Mouse (Mus musculus): Measurements from ENCODE around the gene Lyst. TPM values are rescaled to one million over a fixed set of nuclear protein-coding genes. Genes with fewer than 3 reads are reported as not detected.

Gene Lyst
- total RNA-seq, 2 experiments from 2014 or later = 63.2 to 64.6 TPM

GRCm38 (mm10) chr13:13558251-13558650, 31.9 kb upstream of the Lyst start:
- Histone ChIP-seq H3K27ac (no peak overlapping the region), H3K4me3 (no peak overlapping the region)
- TF ChIP-seq CTCF (IDR thresholded peaks at IDR 0.05) = no peak
- intact Hi-C loops (cut with DNase I) = no loop called here
- no peak for DNase-seq (ENCODE audit: extremely low spot score in 1 of 2, low spot score in 2 of 2)

GRCm38 (mm10) chr13:13558900-13559299, 31.3 kb upstream of the Lyst start:
- no peak for DNase-seq (ENCODE audit: extremely low spot score in 1 of 2, low spot score in 2 of 2)
- TF ChIP-seq CTCF (IDR thresholded peaks at IDR 0.05) = no peak
- intact Hi-C loops (cut with DNase I) = no loop called here
- H3K27ac ChIP-seq = no peak overlapping the region
- no peak overlapping the region for H3K4me3 ChIP-seq

DNA sequence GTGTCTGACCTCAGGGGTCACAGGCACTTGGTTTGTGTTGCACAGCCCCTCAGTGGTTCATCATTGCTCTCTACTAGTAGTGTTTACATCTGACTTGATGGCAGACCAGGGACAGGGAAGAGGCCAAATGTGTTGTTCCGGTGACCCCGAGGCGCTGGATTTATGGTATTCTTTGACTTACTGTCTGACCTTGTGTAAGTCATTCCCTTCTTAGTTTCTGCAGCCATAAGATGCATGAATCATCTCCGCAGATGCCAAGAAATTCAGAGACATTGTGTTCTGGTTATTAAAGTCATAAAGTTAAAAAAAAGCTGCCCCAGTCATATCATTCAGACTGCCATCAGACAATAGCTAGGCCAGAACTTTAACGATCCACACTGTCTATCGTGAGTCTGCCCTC, 27.6 kb upstream of the Lyst start:
- no peak for DNase-seq (ENCODE audit: extremely low spot score in 1 of 2, low spot score in 2 of 2)
- intact Hi-C loops (cut with DNase I) = no loop called here
- Histone ChIP-seq H3K4me3 (no peak overlapping the region), H3K27ac (no peak overlapping the region)
- no peak for TF ChIP-seq CTCF (IDR thresholded peaks at IDR 0.05)

DNA sequence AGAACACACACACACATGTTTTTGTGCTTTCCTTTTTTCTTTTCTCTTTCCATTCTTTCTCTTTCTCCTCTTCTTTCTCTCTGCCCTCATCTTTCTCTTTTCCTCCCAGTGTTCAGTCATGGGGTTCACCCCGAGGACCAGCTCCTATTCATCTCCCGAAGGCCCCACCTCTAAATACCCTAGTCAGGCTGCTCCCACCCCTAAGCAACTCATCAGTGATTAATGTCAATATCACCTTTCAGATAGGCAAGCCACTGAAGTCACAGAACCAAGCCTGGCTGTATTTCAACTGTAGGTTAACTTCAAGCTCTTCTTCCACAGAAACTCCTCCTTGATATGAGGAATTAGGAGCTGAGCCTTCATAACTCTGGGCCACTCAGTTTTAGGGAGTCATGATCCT, 26.1 kb upstream of the Lyst start:
- no peak for DNase-seq (ENCODE audit: extremely low spot score in 1 of 2, low spot score in 2 of 2)
- TF ChIP-seq CTCF (IDR thresholded peaks at IDR 0.05) = no peak
- no peak overlapping the region for H3K4me3 ChIP-seq
- H3K27ac ChIP-seq = no peak overlapping the region
- intact Hi-C loops (cut with DNase I) = no loop called here

DNA sequence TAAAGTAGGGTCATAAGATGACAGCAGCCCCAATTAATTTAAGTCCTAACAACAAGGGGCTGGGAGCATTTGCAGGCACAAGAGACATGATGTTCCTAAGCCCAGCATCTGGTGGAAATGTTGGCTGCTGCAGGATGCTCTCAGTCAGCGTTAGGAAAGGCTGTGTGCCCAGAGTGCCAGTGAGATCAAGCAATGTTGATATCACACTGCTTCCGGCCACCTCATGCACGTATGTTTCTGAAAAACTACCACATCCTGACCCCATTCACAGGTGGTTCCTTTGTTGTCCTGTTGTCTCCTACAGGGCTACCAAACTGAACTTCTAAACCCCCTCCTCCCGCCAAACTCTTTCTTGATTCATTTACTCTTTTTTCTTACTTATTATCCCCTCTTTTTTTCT, 25.7 kb upstream of the Lyst start:
- intact Hi-C loops (cut with DNase I) = no loop called here
- DNase-seq (ENCODE audit: extremely low spot score in 1 of 2, low spot score in 2 of 2) = no peak
- no peak overlapping the region for H3K4me3 ChIP-seq
- H3K27ac ChIP-seq = no peak overlapping the region
- no peak for TF ChIP-seq CTCF (IDR thresholded peaks at IDR 0.05)

- intact Hi-C loops (cut with DNase I) = no loop called here
- no peak for DNase-seq (ENCODE audit: extremely low spot score in 1 of 2, low spot score in 2 of 2)
- TF ChIP-seq CTCF (IDR thresholded peaks at IDR 0.05) = no peak
- no peak overlapping the region for H3K27ac ChIP-seq
- no peak overlapping the region for H3K4me3 ChIP-seq
Measured at GRCm38 (mm10) chr13:13567640-13568039, 22.6 kb upstream of the Lyst start.

DNA sequence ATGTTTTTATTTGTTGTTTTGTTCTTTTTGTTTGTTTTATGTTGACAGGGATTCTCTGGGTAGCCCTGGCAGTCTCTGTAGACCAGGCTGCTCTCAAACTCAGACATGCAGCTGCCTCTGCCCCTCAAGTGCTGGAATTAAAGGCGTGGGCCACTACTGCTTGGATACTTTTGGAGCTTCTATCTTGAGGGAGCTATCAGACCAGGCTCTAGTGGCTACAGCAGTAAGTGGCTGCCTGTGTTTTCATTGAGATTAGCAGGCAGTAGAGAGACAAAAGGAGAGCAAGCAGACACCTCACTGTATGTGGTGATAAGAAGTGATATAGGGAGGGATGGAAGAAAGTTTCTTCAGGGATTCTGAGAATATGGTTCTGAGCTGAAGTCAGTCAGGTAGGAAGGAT, 21.4 kb upstream of the Lyst start:
- DNase-seq (ENCODE audit: extremely low spot score in 1 of 2, low spot score in 2 of 2) = no peak
- intact Hi-C loops (cut with DNase I) = no loop called here
- Histone ChIP-seq H3K27ac (no peak overlapping the region), H3K4me3 (no peak overlapping the region)
- TF ChIP-seq CTCF (IDR thresholded peaks at IDR 0.05) = no peak

DNA sequence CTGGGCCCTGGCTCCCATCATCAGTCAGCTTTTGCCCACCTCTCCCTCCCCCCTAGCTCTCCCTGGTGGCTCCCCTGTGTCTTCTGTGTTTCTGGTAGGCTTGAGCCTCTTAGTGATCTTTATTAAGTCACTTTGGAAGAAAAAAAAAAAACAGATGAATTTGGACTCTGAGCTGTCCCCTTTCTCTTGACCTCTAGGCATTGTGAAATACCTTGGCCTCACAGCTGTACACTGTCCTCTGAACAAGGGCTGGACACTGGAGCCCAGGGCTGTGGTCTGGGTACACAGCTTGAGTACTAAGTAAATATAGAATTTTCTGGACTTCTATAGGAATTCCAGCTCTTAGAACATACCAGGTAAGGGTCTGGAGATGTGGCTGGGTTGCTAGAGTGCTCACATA, 20.6 kb upstream of the Lyst start:
- DNase-seq (ENCODE audit: extremely low spot score in 1 of 2, low spot score in 2 of 2) = no peak
- Histone ChIP-seq H3K4me3 (no peak overlapping the region), H3K27ac (no peak overlapping the region)
- TF ChIP-seq CTCF (IDR thresholded peaks at IDR 0.05) = no peak
- intact Hi-C loops (cut with DNase I) = no loop called here

DNA sequence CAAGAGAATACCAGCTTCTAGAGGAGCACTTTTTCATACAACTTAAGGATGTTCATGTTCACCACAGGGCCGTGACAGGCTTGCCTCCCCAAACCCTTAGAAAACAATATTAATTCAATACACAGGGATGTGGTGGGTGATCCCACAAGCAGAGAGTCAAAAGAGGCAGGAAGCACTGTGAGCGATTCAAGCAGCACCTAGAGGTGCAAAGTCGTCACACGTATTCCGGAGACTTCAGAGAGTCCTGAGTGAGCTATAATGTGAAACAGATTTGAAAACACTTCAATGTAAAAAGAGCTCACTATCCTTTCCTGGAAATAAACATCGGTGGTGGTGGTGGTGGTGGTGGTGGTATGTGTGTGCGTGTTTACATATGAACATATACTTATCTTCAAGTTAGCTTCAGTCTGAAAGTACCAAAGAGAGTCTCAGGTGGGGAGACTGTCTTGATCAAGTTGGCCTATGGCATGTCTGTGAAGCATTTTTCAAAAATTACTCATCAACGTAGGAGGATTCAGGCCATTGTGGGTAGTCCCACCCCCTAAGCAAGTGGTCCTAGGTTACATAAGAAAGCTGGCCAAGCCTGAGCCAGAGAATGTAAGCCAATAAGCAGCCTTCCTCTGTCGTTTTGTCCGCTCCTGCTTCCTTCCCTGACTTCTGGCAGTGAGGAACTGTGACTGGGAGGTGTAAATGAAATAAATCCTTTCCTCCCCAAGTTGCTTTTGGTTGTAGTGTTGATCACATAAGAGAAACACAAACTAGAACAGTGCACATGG, 17.9 kb upstream of the Lyst start:
- H3K27ac ChIP-seq = peak overlapping the region; percentile 82
- intact Hi-C loops (cut with DNase I) = no loop called here
- no peak for TF ChIP-seq CTCF (IDR thresholded peaks at IDR 0.05)
- DNase-seq (ENCODE audit: extremely low spot score in 1 of 2, low spot score in 2 of 2) = no peak
- no peak overlapping the region for H3K4me3 ChIP-seq

GRCm38 (mm10) chr13:13572941-13573340, 17.3 kb upstream of the Lyst start:
- no peak for DNase-seq (ENCODE audit: extremely low spot score in 1 of 2, low spot score in 2 of 2)
- peak overlapping the region; percentile 82 for H3K27ac ChIP-seq
- intact Hi-C loops (cut with DNase I) = no loop called here
- TF ChIP-seq CTCF (IDR thresholded peaks at IDR 0.05) = no peak
- no peak overlapping the region for H3K4me3 ChIP-seq

DNA sequence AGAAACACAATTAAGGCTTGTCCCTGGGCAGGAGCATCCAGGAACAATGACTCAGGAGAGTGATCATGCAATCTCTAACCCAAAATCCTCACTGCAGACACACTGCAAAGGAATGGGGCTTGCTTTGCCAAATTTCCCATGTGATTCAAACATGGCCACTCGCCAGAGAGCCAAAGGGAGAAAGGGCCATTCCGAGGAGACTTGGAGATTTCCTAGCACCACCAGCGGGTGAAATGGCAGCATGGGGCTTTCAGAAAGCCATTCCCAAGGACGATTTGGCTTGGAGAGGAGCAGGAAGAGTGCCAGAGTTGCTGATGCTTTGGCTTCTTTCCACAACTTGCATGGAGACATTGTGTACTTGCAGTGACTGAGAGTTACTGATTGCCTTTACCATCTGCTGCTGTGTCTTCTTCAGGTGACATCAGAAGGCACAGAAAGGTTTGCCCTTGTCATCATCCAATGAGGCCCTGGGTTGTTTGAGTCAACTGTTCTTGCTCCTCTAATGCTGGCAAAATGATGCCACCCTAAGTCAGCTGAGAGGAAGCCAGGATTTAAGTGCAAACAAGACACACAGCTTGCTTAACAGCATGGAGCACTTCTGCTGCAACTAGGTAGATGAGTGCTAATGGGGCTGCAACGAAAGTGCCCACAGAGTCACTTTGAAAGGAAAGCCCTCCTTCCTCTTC, 16.5 kb upstream of the Lyst start:
- intact Hi-C loops (cut with DNase I) = loop anchor here (1.0 kb wide), 2 partner anchors 18 to 27 kb away; no protein-coding TSS in a partner anchor
- Histone ChIP-seq H3K4me3 (no peak overlapping the region), H3K27ac (peak overlapping the region; percentile 82)
- TF ChIP-seq CTCF (IDR thresholded peaks at IDR 0.05) = no peak
- peak; percentile 27 to 64 for DNase-seq (ENCODE audit: extremely low spot score in 1 of 2, low spot score in 2 of 2)

- no peak overlapping the region for H3K4me3 ChIP-seq
- TF ChIP-seq CTCF (IDR thresholded peaks at IDR 0.05) = no peak
- H3K27ac ChIP-seq = peak overlapping the region; percentile 82
- intact Hi-C loops (cut with DNase I) = loop anchor here (1.0 kb wide), 2 partner anchors 19 to 28 kb away; no protein-coding TSS in a partner anchor
- DNase-seq (ENCODE audit: extremely low spot score in 1 of 2, low spot score in 2 of 2) = peak; percentile 21 to 54
Measured at GRCm38 (mm10) chr13:13574258-13574870, 15.8 kb upstream of the Lyst start.

All from left cerebral cortex, adult 2 months (tissue).